Mouse (Mus musculus): ENCODE results near the gene Srgap2.
A peak's percentile ranks its signal among the peaks of the same experiment; 100 is the strongest.

The Srgap2 gene

GRCm38 (mm10) chr1:131526371-131527270 is 531 bp downstream of the Srgap2 start:
- DNase-seq (ENCODE audit: low read depth, low spot score), result peak; percentile 46

DNA sequence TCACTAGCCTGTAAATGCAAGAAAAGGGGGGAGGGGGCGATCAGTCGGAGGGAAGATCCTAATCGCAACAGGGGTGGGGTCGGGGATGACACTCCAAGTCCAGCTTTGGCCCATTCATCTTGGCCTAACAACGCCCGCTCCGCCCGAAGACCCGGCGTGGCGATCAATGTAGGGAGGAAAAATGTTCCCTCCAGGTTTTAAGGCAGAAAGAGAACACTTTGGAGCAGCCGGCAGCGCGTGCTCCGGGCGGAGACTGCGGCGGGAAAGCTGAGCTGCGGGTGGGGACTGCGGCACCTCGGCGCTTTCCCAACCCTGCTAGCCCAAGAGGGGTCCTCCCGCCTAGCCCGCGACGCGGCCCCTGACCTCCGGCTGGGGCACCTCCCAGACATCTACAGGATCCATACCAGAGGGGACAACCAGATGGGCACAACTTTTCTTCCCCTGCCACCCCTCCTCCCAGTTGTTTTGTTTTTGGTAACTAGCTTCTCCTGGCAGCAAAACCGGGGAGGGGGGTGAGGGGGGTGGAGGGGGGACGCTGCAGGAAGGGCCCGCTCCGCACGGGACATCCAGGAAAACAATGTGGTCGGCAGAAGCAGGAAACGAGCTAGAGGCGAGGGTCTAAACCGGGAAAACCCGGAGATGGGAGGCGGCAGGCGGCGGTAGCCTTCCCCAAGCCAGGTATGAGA is 1.4 kb downstream of the Srgap2 start:
- DNase-seq (ENCODE audit: low read depth, low spot score), result no peak

GRCm38 (mm10) chr1:131525101-131525585 is 2.0 kb downstream of the Srgap2 start:
- DNase-seq (ENCODE audit: low read depth, low spot score), result no peak

DNA sequence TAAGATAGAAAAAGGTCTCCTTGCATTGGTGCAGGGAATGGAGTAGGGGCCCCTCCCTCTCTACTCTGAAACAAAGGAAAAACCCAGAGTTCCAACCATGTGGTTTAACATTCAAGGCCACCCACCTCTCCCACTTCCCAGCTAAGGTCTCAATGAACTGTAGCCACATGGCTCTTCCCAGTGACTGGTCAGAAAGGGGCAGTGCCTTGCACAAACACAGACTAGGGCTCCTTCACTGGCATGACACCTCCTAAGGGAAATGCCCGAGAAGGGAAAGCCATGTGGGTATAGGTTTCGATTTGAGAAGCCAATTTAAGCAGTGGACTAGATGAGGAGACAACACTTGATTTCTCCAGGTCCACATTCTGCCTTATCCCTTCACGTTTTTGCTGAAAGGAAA is 3.4 kb downstream of the Srgap2 start:
- no peak for DNase-seq (ENCODE audit: low read depth, low spot score)

- no peak for DNase-seq (ENCODE audit: low read depth, low spot score)
Observed at GRCm38 (mm10) chr1:131516588-131516987, 10.6 kb downstream of the Srgap2 start.

DNA sequence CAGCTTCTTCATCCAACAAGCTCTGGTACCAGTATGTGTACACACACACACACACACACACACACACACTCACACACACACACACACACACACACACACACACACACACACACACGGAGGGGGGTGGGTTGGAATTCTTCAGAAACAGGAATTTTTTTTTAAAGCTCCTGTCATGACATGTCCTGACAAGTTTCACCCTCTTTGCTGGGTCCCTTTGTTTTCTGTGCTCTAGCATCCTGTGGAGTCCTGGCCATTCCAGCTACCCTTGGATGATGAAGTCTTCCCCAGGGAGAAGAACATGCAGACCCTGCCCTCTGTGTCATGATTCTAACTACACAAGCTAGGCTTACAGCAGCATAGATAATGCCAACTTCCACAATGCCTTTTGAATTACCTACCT is 13.0 kb downstream of the Srgap2 start:
- no peak for DNase-seq (ENCODE audit: low read depth, low spot score)

GRCm38 (mm10) chr1:131513136-131513535 is 14.0 kb downstream of the Srgap2 start:
- DNase-seq (ENCODE audit: low read depth, low spot score), result no peak

- DNase-seq (ENCODE audit: low read depth, low spot score), result no peak
Observed at GRCm38 (mm10) chr1:131511661-131512500, 15.3 kb downstream of the Srgap2 start.

- no peak for DNase-seq (ENCODE audit: low read depth, low spot score)
Observed at GRCm38 (mm10) chr1:131511131-131511530, 16.0 kb downstream of the Srgap2 start.

GRCm38 (mm10) chr1:131501681-131502080 is 25.5 kb downstream of the Srgap2 start:
- DNase-seq (ENCODE audit: low read depth, low spot score), result no peak

GRCm38 (mm10) chr1:131498231-131498630 is 28.9 kb downstream of the Srgap2 start:
- DNase-seq (ENCODE audit: low read depth, low spot score), result no peak

DNA sequence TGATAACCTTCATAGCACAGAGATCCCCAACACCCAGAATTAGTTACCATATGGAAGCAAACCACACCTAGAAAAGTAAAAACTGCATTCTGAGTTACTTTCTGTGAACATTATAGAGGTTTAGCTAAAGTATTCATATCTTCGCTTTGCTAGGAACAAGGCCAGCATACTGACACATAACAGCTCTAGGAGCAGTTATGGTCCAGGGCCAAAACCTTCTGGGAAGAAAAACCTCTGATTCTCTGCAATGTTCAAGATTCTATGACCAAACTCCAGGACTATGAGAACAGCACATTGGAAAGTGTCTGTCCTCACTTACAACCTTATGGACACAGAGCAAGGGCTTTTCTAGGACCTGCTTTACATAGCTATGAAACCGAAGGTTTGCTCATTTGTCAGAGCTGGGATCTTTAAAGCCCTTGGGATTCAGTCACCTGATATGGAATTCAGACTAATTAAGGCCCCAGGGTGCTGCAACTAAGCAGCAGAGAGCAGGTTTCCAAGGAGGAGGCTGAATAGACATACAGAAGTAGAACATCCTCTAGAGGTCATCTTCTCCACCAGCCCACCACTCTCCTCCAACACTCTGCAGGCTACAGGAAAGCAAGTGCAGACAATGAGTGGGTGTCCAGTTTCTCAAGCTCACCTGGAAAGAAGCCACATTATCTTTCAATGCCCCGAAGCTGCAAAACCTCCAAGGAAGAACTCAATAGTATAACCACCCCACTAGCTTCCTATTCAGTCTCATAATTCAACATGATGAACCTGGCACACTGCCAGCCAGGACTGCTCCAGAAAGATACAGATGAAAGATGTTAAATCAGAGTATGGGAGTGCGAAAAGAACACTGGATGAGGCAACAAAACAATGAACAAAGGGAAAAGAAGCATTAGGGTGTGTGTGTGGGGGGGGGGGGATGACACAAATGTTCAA is 32.9 kb downstream of the Srgap2 start:
- DNase-seq (ENCODE audit: low read depth, low spot score), result no peak

DNA sequence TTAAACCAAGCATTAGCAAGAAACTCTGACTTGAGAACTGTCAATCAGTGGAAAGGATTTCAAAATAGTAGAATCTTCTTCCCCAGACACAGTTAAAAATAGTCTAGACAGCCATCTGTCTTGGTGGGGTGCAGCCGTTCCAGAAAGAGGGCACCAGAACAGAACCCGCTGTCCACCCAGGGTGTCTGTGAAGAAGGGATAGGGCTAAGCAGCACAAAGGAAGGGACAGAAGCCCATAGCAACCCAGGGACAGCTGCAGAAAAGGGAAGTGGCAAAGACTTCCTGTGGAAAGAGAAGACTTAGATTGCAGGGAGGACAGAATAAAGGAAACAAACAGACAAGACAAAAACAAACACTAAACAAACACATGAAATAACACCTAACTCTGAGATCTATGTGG is 34.8 kb downstream of the Srgap2 start:
- DNase-seq (ENCODE audit: low read depth, low spot score), result no peak

GRCm38 (mm10) chr1:131491579-131491978 is 35.6 kb downstream of the Srgap2 start:
- no peak for DNase-seq (ENCODE audit: low read depth, low spot score)

DNA sequence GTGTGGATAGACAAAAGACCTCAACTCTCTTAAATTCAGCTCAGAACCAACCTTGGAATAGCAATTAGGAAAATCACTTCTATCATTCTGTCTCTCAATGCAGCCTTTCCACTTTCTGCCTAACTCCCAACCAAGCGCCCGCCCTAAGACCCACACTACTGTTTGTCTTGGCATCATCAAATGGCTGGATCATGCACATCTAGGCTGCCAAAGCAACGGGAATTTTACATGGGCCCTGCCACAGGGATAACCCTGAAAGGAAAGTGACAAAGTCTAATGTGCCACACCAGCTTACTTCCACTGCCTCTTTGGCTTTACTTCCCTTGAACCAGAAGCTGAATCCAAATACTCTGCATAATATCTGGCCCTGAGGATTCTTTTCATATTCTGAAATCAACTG is 37.8 kb downstream of the Srgap2 start:
- no peak for DNase-seq (ENCODE audit: low read depth, low spot score)

DNA sequence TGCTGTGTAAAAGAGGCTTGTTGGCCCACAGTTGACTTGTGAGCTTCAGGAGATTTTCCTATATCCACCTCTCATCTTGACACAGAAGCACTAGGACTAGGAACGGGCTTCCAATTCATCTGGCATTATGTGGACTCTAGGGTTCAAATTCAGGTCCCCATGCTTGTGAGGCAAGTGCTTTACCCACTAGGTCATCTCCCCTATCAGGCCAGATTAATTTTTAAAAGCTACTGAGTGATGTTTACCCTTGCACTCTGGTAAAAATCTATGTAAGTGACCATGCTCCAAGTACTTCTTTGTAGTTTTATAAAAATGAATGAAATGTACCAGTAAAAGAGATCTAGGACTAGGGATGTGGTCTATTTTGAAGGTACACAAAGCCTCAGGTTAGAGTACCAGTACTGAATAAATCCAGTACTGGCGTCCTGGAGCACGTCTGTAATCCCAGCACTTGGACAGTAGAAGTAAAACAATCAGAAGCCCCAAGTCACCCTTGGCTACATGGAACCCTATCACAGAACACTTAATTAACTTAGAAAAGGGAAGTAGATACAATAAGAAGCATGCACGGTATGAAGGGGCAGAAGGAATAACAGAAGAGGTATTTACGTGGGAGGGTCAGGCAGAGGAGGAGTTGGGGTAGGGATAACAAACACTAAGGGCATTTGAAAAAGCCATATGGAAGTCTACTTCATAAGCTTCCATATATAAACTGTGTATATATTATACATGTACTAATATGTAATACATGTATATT is 40.9 kb downstream of the Srgap2 start:
- DNase-seq (ENCODE audit: low read depth, low spot score), result no peak

GRCm38 (mm10) chr1:131482242-131482641 is 44.9 kb downstream of the Srgap2 start:
- DNase-seq (ENCODE audit: low read depth, low spot score), result no peak

DNA sequence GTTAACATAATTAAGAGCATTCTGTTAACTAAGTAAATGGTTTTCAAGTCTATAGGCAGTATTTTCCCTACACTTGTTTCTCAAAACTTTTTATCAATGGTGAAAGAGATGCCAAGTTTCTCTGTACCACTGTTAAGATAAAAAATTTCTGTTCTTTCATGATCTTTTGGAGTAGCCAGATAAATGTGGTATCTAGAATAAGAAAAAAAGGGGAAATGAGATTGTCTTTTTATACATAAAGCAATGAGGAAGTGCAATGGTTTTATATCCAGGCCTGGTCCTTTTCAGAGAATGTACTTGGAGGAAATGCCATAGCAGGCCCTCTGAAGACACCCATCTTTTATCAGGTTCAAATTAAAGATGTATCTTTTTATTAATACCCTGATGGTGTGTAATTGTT is 45.8 kb downstream of the Srgap2 start:
- no peak for DNase-seq (ENCODE audit: low read depth, low spot score)

GRCm38 (mm10) chr1:131478770-131479305 is 48.3 kb downstream of the Srgap2 start:
- no peak for DNase-seq (ENCODE audit: low read depth, low spot score)

GRCm38 (mm10) chr1:131475306-131475705 is 51.8 kb downstream of the Srgap2 start:
- DNase-seq (ENCODE audit: low read depth, low spot score), result no peak
